Mouse (Mus musculus) left cerebral cortex, postnatal 36 days (tissue): Measurements from ENCODE around the gene Polr2j. TPM values are rescaled to one million over a fixed set of nuclear protein-coding genes. Genes with fewer than 3 reads are reported as not detected.
A peak's percentile ranks its signal among the peaks of the same experiment; 100 is the strongest.
"Not testable (repeated sequence)": the region's sequence is repeated elsewhere in the genome, so short reads cannot be mapped to it uniquely, and the experiment has no call there.

Source experiments
- DNase-seq, 2 experiments: peaks; one replicate each; pipeline ENCODE4 v3.0.0; 2021 to 2022; ENCODE audit warnings: low spot score in 2 of 2, mixed read lengths in 1 of 2
- intact Hi-C: fragments of 180-260 bp; cut with DNase I; formaldehyde crosslinking; loops from one replicate; pipeline ENCODE4 v1.15.1; 2025
- microRNA-seq: library from miRNA; unstranded; fragments of <30 nt; microRNA quantifications from one replicate; pipeline ENCODE4 v1.2.0, GENCODE M21; 2022
- total RNA-seq, 2 experiments: library from RNA; stranded (reverse); gene quantifications; 2 replicates each; pipeline ENCODE4 v1.2.3; 2021

Polr2j gene
- total RNA-seq, 2 experiments from 2014 or later: 69.8 to 82.9 TPM

DNA sequence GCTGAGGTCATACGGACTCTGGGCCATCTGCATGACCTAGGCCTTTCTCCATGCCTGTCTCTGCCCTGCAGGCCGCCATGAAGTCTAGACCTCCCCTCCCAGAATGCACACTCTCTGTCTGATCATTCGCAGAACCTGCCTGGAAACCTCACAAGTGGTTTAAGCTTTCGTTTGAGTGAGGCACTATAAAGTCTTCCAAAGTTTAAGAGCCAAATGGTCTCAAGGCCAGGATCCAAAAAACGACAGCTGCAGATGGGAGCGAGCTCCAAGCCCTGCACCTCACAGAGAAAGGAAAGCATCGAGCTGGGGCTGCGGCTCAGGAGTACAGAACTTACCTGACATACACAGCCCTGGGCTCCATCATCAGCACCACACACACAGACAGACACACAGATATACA lies 35.9 kb downstream of the Polr2j start:
- DNase-seq: no peak
- intact Hi-C loops: no loop called here

DNA sequence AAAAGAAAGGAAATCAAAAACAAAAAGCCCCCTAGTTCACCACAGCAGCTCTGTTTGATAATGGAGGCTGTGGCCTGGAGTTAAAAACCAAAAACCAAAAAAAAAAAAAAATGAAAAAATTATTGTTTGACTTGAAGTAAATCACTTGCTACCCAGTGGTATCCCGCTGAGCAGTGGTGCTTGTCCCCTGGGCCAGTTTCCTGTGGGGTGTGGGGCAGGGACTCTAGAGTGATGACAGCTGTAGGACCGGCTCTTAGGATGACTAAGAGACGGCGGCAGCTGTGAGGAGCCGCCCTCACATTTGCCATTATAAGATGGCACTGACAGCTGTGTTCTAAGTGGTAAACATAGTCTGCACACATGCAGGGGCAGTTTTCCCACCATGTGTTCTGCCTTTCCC lies 39.0 kb downstream of the Polr2j start:
- DNase-seq: no peak
- intact Hi-C loops: no loop called here

DNA sequence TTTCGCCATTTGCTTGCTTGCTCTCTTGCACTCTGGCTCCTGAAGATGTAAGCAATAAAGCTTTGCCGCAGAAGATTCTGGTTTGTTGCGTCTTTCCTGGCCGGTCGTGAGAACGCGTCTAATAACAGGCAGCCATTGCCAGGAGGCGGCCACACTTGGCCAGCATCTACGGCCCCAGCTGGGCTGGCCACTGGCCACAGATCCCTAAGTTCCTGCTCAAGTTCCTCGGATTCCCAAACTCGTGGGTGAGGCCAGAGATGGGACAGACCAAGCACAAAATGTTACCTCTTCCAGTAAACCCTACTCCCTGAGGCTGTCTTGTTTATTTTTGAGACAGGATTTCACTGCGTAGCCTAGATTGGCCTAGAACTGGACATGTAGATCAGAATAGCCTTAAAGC lies 43.7 kb downstream of the Polr2j start:
- DNase-seq: not testable (repeated sequence)

DNA sequence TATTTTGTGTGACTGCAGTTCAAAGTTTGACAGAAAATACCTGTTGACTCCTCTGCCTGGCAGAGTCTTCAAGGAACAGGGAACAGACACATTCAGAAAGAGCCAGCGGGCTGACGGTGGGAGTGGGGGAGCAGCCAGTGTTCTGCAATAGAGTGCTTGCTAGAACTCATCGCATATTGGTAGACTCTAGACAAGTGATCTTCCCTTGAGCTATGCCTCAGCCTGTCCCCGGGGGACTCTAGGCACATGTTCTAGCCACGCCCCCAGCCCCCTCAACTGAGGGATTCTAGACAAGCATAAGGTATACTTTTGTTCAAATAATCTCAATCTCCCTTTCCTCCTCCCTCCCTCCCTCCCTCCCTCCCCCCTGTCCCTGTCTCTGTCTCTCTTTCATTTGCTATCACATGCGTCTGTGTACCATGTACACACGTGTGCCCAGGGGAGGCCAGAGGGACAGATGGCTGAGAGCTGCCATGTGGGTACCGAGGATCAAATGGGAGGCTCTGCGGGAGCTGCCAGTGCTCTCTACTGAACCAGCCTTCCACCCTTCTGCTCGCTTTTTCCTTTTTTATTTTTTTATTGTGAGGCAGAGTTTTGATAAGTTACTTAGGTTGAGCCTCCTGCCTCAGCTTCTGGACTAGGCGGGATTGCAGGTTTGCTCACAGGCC lies 47.5 kb downstream of the Polr2j start:
- intact Hi-C loops: no loop called here
- DNase-seq: no peak

More for the DNA sequence above, 43.7 kb downstream of the Polr2j start:
- intact Hi-C loops: not testable (repeated sequence)

DNA sequence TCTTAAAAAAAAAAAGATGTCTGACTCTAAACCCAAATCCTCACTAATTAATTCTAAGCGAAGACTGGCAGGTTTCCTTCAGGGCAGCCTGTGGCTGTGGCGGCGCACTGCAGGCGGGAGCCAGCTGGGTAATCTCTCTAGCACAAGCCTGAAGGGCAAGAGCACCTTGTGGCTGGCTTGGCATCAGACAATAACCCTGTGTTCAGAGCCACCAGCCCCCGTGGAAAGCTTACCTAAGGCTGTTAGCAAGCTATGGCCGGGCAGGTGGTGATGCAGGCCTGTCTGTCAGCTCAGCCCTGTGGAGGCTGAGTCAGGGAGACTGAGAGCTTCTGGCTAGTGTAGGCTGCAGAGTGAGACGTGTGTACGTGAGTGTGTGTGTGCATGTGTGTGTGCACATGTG lies 48.8 kb downstream of the Polr2j start:
- intact Hi-C loops: no loop called here
- DNase-seq: no peak

DNA sequence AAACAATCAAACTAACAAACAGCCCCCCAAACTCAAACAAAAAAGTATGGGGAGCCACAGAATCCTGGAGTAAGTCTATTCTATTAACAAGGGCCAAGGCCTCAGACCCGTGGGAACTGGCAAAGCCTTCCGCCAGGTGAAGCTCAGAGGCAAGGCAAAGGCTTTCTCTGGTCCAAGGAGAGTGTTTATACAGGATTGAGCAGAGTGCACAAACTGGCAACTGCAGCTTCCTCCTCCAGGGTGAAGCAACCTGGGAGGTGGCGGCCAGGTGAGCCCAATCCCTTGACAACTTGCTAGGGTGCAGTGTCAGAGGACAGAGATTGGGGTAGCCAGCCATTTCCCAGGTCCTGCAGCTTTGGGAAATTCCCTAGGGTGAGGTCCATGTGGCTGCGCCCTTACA lies 50.9 kb downstream of the Polr2j start:
- intact Hi-C loops: no loop called here
- DNase-seq: no peak

DNA sequence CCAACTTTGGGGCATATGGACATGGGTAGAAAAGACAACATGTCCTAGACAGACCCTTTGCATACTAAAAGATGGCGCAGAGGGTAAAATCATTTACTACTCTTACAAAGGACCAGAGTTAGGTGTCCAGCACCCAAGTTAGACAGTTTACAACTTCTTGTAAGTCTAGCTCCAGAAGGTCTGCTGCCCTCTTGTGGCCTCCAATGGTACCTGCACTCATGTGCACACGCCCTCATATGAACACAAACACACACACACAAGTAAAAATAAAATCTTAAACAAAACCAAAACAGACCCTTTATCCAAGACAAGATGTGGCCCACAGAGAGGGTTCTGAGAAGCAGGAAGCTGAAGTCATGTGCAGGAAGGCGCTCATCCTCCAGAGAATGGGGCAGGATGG lies 51.6 kb downstream of the Polr2j start:
- DNase-seq: no peak
- intact Hi-C loops: no loop called here

DNA sequence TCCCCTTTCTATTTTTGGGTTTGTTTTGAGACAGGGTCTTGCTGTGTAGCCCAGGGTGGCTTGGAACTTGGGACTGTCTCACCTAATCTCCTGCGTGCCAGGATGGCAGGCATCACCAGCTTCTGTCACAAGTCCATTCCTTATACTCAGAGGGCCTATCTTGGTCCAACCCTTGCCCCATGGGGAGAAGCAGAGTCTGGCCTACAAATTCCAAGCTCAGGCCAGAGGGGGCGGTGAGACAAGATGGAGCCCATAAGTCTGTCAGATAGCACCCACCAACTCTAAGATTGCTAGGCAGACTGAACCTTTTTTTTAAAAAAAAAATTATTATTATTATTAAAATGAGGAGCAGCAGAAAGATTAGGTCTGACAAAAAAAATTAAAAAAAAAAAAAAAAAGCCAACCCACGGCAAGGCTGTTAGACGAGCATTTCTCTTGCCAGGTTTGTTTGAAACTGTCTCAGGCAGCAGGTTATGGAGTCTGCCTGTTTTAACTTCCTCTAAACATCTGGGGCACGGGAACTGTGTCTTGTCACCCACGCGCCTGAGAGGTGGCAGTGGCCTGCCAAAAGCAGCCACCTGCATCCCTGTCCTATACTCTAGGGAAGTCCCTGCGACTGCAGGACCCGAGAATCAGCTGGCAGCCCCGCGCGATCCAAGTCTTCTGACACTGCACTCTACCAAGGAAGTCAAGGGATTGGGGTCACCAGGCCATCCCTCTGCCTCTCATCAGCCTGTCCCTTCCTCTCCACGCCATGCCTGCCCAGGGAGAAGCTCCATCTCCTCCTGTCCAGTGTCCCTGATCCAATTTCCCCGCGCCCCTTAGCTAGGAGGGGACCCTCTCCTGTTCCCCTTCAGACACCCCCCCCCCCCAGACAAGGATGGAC lies 53.4 kb downstream of the Polr2j start:
- peak; percentile 52 to 53 for DNase-seq
- intact Hi-C loops: no loop called here

DNA sequence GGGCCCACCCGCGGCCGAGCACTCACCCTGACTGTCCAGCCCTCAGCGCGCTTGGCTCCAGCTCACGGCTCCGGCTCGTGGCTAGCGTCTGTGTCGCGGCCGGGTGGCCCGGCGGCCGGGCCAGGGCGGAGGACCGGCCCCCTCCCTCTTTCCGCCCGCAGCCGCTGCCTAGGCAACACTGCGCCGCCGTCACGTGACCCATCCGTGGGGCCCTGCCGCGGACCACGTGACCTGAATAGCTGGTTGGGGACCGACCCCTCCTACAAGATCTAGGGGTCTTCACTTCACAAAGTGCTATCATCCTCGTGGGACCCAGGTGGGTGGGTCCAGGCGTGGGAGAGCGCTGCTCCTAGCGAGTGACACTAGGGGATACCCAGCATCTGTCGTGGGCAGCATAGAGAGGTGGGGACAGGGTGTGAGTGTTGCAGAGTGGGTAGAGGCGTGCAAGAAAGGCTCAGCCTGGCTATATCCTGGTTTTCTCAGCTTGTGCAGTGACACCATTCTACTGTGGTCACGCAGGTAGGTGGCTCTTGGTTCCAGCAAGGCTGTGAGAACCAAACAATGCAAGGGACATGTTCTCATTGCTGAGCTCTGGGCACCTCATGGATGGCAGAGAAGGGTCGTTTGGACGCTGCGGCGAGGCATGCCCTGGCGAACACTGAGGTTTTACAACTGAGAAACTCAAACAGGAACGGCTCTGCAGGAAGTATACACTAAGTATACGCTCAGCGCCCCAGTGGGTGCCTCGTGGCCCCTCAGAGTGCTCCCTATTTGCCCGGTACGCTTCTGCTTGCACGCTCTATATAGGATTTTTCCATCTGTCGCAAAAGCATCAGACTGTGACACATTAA lies 54.3 kb downstream of the Polr2j start, which contains the start of gene Orai2:
Gene Orai2, minus strand, starts transcription at position 202 of the 851 bp plus-strand sequence.
- intact Hi-C loops: no loop called here
- peak; percentile 84 to 86 for DNase-seq

DNA sequence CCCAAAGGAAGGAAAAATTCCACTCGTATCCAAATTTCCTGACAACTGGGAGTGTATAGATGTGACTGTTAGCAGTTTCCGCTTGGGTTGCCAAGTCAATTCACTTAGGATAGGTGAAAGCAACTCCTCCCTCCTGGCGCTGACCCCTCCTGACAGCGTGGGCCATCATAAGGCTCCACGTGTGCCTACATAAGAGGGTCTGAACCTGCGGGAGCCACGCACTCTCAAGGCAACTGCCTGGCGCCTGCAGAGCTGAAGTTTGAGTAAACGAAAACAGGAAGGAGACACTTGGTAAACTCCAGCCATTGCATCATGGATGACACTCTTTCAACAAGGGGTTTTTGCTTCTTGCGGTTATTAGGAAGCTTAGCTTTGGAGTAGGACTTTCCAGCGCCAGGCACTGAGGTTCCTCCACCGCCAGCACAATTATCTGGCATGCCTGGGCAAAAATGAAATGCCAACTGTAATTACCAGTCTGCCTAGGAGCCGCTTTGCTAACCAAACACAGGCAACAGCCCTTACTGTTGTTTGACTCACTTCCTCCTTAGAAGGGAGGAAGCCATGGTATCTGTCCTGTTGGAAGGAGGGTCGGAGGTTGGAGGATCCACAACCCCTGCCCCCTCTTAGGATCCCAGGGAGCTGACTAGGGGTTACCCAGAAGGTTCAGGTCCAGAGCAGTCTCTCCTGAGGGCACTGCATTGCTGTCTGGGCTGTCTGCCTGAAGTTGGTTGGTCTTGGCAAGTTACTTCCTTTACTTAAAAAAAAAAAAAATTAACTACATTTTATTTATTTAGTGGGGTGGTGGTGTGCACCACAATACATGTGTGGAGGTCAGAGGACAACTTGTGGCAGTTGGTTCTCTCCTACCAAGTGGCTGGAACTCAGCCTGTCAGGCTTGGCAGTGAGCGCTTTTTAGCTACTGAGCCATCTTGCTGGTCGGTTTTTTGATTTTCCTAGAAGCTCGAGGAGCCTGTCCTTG lies 55.2 kb downstream of the Polr2j start:
- intact Hi-C loops: no loop called here
- DNase-seq: peak in 1 of 2 experiments; percentile 15

Small RNAs within 50 kb of the gene (microRNA-seq; reads per million reads assigned to microRNA genes)
- 0.76 reads per million for gene Mir7035

Other genes starting within 250 kb of the Polr2j start
- 10 to 100 TPM; 11.6 to 24.2 TPM for gene Hspb1, start 228.7 kb upstream of the Polr2j start, total RNA-seq
- gene Ywhag, start 182.0 kb upstream of the Polr2j start, total RNA-seq: 1,000 to 10,000 TPM; 1,175 to 1,315 TPM
- 1 to 10 TPM; 1.4 TPM for gene Ssc4d, start 142.1 kb upstream of the Polr2j start, total RNA-seq
- not detected for gene Zp3, start 136.5 kb upstream of the Polr2j start, total RNA-seq
- 1 to 10 TPM; 7.7 to 8.4 TPM for gene Dtx2, start 121.8 kb upstream of the Polr2j start, total RNA-seq
- gene Upk3b, start 78.1 kb upstream of the Polr2j start, total RNA-seq: not detected
- not detected for gene Upk3bl, start 62.1 kb upstream of the Polr2j start, total RNA-seq
- gene Rasa4, start 32.7 kb upstream of the Polr2j start, total RNA-seq: 1 to 10 TPM; 3.8 to 7.0 TPM
- gene Lrwd1, start 19.4 kb downstream of the Polr2j start, total RNA-seq: 10 to 100 TPM; 10.9 to 17.7 TPM
- 1 to 10 TPM; 7.7 to 9.0 TPM for gene Alkbh4, start 19.5 kb downstream of the Polr2j start, total RNA-seq
- 10 to 100 TPM; 54.0 to 54.8 TPM for gene Orai2, start 54.1 kb downstream of the Polr2j start, total RNA-seq
- 10 to 100 TPM; 28.3 to 39.2 TPM for gene Prkrip1, start 82.3 kb downstream of the Polr2j start, total RNA-seq
- gene Sh2b2, start 129.9 kb downstream of the Polr2j start, total RNA-seq: 1 to 10 TPM; 8.0 to 9.7 TPM